Mouse (Mus musculus) heart, embryonic 10.5 days (tissue): ENCODE results near the gene Atpif1. TPM values are rescaled to one million over a fixed set of nuclear protein-coding genes. Genes with fewer than 3 reads are reported as not detected.
"Not testable (repeated sequence)": the region's sequence is repeated elsewhere in the genome, so short reads cannot be mapped to it uniquely, and the experiment has no call there.

Experiments
- DNase-seq: peaks from one replicate; pipeline ENCODE4 v3.0.0-alpha.2; 2017; ENCODE audit warnings: low spot score
- H3K27ac ChIP-seq: fragments of 300-500 bp; sonication (generic); 2 replicates; pipeline ENCODE4 v1.5.1; 2016; ENCODE audit warnings: mild to moderate bottlenecking
- H3K27me3 ChIP-seq: fragments of 300-500 bp; sonication (generic); 2 replicates; pipeline ENCODE4 v1.6.1; 2016; ENCODE audit warnings: mild to moderate bottlenecking; ENCODE audit not compliant: poor library complexity, insufficient read depth, severe bottlenecking
- H3K36me3 ChIP-seq: fragments of 300-500 bp; sonication (generic); 2 replicates; pipeline ENCODE4 v1.6.1; 2016; ENCODE audit warnings: mild to moderate bottlenecking, moderate library complexity
- H3K4me1 ChIP-seq: fragments of 300-500 bp; sonication (generic); 2 replicates; pipeline ENCODE4 v1.6.1; 2016; ENCODE audit warnings: mild to moderate bottlenecking
- H3K4me3 ChIP-seq: fragments of 300-500 bp; sonication (generic); 2 replicates; pipeline ENCODE4 v1.5.1; 2016; ENCODE audit warnings: mild to moderate bottlenecking, moderate library complexity
- H3K9me3 ChIP-seq: fragments of 300-500 bp; sonication (generic); 2 replicates; pipeline ENCODE4 v1.6.1; 2016; ENCODE audit warnings: mild to moderate bottlenecking, moderate library complexity
- WGBS: fragments of 180-500 bp; shearing (Covaris S2); methylation state at CpG from one replicate; pipeline ENCODE4 v1.1.7; 2016; 5-methylcytosine and 5-hydroxymethylcytosine counted together
- polyA plus RNA-seq: library from polyadenylated mRNA; unstranded; fragments of >200 nt; fragmentation: Nextera tagmentation; extraction: Ambion mirVana; gene quantifications from 2 replicates; pipeline ENCODE4 v1.2.1, GENCODE M21; 2016

The Atpif1 gene
- polyA plus RNA-seq, 1 experiment from 2014 or later = 980 TPM

DNA sequence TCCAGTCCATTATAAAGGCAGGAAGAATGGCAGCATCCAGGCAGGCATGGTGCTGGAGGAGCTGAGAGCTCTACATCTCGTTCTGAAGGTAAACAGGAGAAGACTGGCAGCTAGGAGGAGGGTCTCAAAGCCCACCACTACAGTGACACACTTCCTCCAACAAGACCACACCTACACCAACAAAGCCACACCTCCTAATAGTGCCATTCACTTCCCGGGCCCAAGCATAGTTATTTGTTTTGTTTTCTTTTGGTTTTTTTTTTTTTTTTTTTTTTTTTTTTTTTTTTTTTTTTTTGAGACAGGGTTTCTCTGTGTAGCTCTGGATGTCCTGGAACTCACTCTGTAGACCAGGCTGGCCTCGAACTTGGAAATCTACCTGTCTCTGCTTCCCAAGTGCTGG lies 51.4 kb downstream of the Atpif1 start:
- DNase-seq, H3K27me3 ChIP-seq, H3K27ac ChIP-seq, H3K4me1 ChIP-seq, H3K9me3 ChIP-seq, H3K36me3 ChIP-seq, H3K4me3 ChIP-seq: not testable (repeated sequence)
- 68% methylated on average over 3 of the region's 3 CpGs for WGBS

Other genes with a start within 250 kb of the Atpif1 start
- 1.1 and 1.9 TPM in 2 replicates for gene Rab42, start 230.3 kb downstream of the Atpif1 start, polyA plus RNA-seq
- 82.0 and 92.0 TPM in 2 replicates for gene Trnau1ap, start 204.1 kb downstream of the Atpif1 start, polyA plus RNA-seq
- gene Rcc1, start 180.1 kb downstream of the Atpif1 start, polyA plus RNA-seq = 61.4 and 93.4 TPM in 2 replicates
- gene Phactr4, start 111.2 kb downstream of the Atpif1 start, polyA plus RNA-seq = 19.2 and 22.3 TPM in 2 replicates
- 16.2 and 22.5 TPM in 2 replicates for gene Med18, start 69.7 kb downstream of the Atpif1 start, polyA plus RNA-seq
- 9.6 and 10.1 TPM in 2 replicates for gene Sesn2, start 23.2 kb downstream of the Atpif1 start, polyA plus RNA-seq
- 143 and 194 TPM in 2 replicates for gene Dnajc8, start 1.9 kb upstream of the Atpif1 start, polyA plus RNA-seq
- 0.11 and 0.35 TPM in 2 replicates for gene Ptafr, start 30.4 kb upstream of the Atpif1 start, polyA plus RNA-seq
- gene Eya3, start 105.3 kb upstream of the Atpif1 start, polyA plus RNA-seq = 27.4 and 33.0 TPM in 2 replicates
- 4.8 and 5.4 TPM in 2 replicates for gene Xkr8, start 198.9 kb upstream of the Atpif1 start, polyA plus RNA-seq
- 6.2 and 7.3 TPM in 2 replicates for gene Smpdl3b, start 223.6 kb upstream of the Atpif1 start, polyA plus RNA-seq
- gene Rpa2, start 234.7 kb upstream of the Atpif1 start, polyA plus RNA-seq = 107 and 131 TPM in 2 replicates